Mouse (Mus musculus): ENCODE measurements at regions not wholly inside any gene's neighbourhood (a gene's known extent, or its start where the extent isn't known, plus 50 kb on each side); places are given as distances from the start of the nearest gene placed in this dataset.

- DNase-seq: no peak
Measured at GRCm38 (mm10) chr9:43466883-43467282, 156.2 kb downstream of the Trim29 start.

DNA sequence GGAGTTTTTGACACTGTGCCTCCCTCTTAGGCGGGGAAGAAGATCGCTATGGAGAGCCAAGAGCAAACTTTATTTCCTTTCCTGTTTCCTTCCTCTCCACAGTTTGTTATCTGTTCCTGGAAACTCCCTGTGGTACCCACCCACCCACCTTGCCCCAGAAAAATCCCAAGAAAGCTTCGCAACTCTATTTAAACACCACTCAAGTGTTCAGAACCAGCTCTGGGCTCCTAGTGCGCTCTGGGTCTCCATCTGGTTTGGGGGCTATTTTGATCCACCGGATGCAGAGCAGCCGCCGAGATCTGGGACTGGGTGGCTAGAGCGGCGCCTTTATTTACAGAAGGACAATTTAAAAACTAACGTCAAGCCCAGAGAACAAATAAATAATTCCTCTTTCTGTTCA, 158.6 kb downstream of the Trim29 start:
- no peak for DNase-seq

- no peak for DNase-seq
Measured at GRCm38 (mm10) chr9:43472231-43472630, 161.6 kb downstream of the Trim29 start.

DNA sequence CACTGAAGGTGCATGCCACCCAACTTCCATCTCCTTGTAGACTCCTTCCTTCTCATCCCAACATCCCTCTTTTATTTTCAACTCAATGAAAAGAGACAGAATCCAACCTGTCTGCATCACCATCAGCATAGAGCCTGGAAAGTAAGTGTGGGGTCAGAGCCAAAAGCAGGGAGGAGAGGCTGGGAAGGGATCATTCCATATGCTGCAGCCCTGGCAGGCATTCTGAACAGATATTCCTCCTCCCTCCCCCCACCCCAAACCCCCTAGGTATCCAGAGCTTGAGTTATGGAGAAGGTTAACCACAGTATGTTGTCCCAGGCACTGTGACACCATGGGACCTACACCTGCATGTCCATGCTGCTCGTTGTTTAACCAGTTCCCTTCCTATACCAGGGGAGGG, 162.5 kb downstream of the Trim29 start:
- no peak for DNase-seq

DNA sequence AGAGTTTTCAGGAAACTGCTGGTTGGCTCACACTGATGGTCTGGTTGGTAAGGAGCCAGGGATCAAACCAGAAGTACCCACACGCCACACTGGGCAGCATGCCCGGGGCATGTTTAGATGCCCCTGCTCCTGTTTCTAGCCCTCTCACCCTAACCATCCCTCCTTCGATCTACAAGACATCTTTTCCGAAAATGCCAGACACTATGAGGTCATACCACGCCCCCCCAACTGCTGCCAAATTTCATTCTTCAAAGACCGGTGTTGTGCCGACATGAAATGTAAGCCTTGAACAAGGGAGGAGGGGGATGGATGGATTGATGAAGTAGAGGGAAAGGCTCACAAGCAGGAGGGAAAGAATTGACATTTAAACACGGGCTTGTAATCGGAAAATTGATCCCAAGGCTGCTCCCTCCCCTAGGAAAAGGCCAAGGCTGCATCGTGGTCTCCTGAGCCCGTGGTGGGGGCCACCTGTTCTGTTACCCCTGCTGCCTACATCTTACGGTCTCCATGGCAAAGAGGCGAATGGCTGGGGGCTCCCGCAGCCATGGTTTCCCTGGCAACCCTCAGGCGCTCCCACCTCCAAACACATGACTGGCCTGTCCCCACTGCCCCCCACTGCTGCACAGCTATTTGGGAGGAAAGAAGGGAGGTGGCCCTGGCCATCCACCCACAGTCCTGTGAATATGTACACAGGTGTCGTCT, 163.1 kb downstream of the Trim29 start:
- DNase-seq: no peak

- no peak for DNase-seq
Measured at GRCm38 (mm10) chr9:43474303-43474643, 163.6 kb downstream of the Trim29 start.

DNA sequence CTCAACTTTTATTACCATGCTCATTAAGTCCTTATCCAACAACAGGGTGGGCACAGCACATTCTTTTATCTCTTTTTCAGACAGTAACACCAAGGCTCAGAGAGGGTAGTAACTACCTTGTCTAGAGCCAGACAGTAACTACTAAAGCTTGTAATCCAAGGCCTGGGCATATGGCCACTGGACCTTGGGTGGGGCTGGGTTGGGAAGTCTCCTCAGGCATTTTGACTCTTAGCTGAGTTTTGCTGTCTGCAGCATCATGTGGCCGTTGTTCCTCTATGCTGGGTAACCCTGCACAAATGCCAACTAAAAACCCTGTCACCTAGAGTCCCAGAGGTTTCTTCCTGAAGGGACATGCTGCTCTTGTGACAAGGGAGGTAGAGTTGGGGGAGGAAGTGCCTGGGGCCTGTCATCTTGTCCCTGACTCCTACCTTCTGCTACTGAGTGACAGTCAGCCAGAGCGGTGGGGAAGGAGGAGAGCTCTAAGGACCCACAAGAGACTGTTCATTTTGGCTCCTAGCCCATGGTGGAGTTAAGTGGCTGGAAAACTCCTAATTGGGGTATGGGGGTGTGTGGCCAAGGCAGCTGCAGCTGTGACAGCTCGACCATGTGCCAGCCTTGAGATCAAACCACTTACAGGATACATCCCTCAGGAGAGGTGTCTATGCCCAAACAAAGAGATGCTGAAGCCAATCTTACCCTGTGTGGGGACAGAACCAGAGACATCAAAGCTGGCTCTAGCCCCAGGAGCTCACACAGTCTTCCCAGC, 170.4 kb downstream of the Trim29 start:
- DNase-seq: no peak

GRCm38 (mm10) chr9:43482101-43483090, 171.7 kb downstream of the Trim29 start:
- DNase-seq: peak; percentile 4

DNA sequence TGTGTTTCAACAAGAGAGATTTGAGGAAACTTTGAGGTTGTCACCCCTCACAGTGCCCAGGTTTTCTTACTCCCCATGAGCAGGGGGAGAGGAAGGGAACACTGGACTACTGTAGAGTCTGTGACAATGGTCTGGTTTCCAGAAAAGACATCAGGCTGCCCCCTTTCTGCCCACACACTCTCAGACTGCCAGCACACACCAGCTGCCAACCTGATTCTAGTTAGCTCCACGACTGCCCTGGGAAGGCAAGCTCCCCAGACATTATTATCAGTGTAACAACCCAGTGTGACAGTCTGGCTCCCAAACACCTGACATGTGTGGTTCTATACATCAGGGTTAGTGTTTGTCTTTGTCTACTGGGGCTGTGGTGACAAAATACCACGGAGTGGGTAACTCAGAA, 172.5 kb downstream of the Trim29 start:
- DNase-seq: no peak

DNA sequence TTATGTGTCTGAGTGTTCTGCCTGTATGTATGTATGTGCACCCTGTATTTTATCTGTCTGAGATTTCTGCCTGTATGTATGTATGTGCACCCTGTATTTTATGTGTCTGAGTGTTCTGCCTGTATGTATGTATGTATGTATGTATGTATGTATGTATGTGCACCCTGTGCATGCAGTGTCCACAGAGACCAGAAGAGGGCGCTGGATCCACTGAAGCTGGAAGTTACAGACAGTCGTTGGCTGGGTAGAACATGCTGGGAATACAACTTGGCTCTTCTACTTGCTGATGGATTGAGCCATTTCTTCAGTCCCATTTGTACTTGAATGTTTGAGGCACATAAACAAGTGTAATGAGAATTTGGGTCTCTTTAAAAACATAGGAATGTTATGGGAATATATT, 173.3 kb downstream of the Trim29 start:
- DNase-seq: no peak

DNA sequence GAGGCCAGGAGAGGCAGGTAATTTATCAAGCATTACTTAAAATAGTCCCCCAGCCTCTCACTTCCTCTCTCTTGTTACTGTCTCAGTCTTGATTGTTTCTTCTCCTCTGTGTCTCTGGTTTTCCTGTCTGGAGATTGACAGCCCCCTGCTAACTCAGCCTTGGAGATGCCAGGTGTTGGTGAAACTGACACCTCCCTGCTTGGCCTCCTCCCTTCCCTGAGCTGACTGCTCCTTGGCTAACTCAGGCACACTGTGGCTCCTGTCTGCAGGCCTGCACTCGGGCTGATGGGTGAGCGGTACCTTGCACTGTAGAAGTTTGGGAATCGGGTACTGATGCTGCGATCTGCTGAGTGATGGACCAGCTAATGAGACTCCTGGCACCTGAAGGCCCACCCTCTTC, 176.1 kb downstream of the Trim29 start:
- no peak for DNase-seq

DNA sequence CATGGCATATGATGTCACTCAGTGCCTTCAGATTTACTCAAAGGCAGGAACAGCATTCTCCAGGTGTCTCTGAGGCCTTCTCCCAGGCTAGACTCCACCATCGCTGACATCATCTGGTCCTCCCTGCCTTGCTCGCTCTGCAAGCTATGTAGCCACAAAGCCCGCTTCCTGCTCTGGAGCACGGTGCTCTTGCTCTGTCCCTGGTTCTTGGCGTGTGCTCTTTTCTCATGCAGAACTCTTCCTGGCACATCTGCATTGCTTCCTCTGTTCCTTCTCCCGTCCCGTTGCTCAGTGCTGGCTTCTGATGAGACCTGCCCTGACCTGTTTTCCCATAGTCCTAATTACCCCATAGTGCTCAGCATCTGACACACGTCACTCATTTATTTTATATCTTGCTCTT, 178.6 kb downstream of the Trim29 start:
- DNase-seq: no peak

DNA sequence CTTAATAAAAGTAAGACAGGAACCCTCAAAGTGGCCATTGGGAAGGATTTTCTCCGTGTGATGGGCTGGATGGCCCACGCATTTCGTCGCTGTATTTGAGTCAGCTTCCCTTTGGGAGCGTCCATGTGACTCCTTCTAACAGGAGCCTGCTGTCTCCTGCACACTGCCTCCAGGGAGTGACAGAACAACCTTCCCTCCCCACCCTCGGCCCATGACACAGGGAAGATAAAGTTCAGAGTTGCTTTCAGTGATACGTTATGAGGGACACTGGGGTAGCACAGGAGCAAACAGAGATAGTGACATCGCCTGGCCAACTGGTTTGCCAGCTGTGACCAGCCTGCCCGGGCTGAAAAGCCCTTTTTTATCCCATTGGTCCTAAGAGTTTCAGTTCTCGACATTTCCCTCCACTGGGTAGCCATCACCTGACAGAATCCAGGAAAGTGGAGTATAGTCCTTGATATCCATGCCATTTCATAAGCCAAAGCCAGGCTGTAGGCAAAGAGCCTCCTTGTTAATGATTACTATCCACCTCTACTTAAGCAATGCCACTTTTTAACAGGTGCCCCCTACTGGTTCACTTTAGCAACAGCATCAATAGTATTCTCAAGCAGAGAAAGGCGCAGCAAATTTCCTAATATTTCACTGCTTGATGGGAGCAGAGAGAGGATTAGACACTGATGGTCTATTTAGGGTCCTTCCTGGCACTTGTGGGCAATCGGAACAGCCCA, 180.5 kb downstream of the Trim29 start:
- DNase-seq: peak; percentile 48

DNA sequence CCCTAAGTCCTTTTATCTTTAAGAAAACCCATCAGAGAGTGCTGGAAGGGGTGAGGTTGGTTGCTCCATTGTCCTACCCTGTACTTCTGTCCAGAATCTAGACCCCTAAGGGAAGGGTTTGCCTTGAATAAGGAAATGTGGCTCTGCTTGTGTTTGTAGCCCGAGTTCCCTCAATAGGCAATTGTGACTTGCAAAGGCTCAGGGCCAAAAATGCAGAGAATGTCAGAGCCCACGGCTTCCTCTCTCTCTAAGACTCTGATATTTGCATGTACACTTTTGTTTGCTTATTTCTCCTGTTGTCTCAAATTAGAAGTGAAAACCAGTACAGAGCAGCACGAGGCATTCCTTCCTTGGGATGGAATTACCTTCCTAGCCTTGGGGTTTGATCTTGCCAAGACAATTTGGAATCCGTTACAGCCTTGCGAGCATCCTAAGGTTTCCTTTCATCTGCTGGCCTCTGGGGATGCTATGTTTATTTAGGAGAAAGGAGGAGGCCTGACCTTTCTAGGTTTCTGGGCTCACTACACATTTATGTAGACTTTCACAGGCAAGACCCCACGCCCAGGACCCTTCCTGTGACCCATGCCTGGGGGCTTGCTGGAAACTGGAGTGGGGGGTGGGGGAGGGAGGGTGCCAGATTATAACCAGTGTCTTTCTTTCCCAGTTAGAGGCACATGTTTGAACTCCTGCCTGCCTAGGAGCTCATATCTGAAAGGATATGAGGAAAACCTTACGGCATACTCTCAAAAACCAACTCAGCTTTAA, 181.8 kb downstream of the Trim29 start:
- no peak for DNase-seq

DNA sequence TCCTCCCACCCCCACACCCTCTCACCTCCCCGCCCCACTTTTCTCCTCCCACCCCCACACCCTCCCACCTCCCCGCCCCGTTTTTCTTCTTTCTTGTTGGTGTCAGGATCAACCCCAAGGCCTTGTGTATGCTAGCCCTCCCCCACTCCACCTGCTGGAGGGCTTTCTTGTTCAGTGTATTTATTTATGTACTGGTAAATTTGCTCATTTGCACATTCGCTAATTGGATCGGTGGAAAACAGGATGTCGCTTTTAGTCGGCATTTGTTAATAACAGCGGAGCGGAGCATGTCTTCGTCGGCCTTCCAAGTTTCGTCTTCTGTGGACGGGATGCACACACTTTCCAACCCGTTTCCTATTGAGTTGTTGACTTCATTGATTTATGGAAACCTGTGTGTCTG, 187.9 kb downstream of the Trim29 start:
- no peak for DNase-seq

- DNase-seq: no peak
Measured at GRCm38 (mm10) chr9:43504270-43504932, 193.8 kb downstream of the Trim29 start.

DNA sequence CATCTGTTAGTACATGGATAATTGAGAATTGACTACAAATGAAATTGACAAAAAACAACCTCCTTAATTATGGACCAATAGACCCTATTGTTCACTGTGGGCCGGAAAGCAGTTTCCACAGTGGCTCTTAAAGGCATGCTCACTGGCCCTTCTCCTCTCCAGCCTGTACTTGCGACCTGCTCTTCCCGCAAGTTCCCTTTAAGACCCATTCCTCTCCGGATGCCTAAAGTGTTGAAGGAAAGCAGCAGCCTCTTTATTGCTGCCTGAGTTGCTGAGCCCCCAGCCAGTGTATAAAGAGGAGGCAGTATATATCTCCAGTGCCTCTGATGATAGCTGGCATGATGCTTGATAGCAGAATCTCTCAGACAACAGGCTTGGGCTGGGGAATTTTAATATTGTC, 195.2 kb downstream of the Trim29 start:
- DNase-seq: no peak

DNA sequence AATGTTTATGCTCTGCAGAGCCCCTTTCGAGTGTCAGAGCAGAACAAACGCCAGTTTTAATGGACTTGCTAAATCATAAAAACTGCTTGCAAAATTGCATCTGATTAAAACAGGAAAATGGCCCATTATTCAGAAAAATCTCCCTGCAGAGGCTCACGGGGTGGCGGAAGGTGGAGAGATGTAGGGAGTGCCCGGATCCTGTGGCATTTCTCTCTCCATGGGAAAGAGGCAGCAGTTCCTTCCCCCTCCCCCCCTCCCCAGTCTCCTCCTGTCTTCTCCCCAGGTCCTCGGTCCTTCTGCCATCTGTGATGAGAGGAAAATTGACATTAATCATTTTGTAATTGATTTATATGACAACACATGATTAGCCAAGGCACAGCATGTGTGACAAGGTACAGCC, 195.6 kb downstream of the Trim29 start:
- no peak for DNase-seq

- DNase-seq: no peak
Measured at GRCm38 (mm10) chr9:43512806-43513205, 202.2 kb downstream of the Trim29 start.

DNA sequence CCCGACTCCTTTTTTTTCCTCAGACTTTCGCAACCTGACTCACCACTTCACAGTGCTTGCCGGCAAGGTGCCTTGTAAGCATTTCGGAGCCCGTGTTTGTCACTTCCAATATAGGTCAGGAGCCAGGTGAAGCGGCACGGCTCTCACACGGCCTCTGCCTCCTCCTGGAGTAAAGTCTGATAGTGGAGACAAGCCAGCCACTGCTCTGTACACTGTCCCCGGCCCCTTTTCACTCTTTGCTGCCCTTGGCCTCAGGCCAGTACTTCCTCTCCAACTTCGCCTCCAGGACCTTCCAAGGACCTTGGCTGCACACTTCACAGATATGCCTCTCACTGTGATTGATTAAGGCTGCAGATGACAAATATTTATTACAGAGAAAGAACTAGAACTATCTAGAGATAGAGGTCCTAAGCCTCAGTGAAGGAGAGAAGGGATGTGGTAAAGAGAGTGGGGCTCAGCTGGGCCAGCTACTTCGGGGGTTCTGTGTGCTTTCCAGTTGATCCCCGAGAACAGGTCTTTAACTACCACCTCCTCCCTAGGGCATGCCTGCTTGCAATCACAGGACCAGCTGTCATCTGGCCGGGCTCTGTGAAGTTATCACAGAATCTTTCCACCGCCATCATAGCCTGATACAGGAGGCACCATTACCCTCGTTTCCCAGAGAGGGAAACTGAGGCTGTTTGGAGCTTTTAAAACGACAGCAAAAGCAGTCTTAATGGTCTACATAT, 204.2 kb downstream of the Trim29 start:
- DNase-seq: no peak

DNA sequence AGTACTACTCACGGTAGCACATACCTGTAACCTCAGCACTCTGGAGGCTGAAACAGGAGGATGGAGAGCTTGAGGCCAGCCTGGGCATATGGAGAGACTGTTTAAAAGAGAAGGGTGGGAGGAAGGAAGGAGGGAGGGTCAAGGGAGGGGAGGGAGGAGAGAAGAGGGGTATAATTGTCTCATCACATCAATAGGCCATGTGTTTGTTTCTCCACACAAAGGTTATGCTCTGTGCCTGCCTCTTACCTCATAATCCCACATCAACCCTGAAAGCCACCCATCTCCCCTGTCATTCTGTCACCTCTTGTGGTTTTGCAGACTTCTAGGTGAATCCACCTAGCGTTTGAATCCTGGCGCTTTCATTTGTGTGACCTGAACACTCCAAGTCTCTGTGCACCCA, 210.3 kb downstream of the Trim29 start:
- no peak for DNase-seq

Data from cerebellum, adult 9-10 months (tissue).